Mouse (Mus musculus): ENCODE measurements around the gene Mob1b. TPM values are rescaled to one million over a fixed set of nuclear protein-coding genes. Genes with fewer than 3 reads are reported as not detected.

Mob1b gene
- 10 to 100 TPM; 15.1 to 20.4 TPM for total RNA-seq (2023)

GRCm38 (mm10) chr5:88720116-88721002 lies at the start of gene Mob1b:
TSS of gene Mob1b (plus strand) at chr5:88720855.

GRCm38 (mm10) chr5:88675443-88676387 lies 44.9 kb upstream of the Mob1b start, which contains the start of gene Grsf1:
TSS of gene Grsf1 (minus strand) at chr5:88676171.

DNA sequence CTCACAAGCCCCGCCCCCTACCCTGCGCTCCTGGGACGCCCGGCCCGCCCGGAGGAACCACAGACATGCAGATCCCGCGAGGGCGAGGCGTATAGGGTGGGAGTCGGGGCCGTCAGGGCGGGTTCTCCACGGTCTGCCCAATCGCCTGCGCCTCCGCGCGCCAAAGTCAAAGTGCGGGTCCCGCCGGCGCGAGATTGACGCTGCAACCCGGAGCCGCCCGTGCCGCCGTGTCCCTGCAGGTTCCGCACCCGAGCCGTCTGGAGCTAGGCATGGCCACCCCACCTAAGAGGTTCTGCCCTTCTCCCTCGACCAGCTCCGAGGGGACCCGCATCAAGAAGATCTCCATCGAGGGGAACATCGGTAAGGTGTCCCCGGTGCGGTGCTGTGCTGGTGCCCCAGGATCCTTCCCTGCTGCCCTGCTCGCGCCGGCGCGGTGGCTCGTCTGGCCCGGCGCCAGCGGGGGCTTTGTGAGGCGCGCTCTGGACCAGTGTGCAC lies 44.4 kb downstream of the Mob1b start, which contains the start of gene Dck:
Gene Dck, plus strand, starts transcription at position 10 of the 495 bp plus-strand sequence.

Other genes starting within 250 kb of the Mob1b start
- gene Enam, start 232.9 kb upstream of the Mob1b start, total RNA-seq (2023) = not detected
- gene Jchain, start 193.0 kb upstream of the Mob1b start, total RNA-seq (2023) = 100 to 1,000 TPM in 1 of 2 experiments, 10 to 100 TPM in 1; 31.4 to 221 TPM
- gene Utp3, start 166.4 kb upstream of the Mob1b start, total RNA-seq (2023) = 10 to 100 TPM; 26.5 to 33.7 TPM
- 1 to 10 TPM; 7.8 to 8.4 TPM for gene Rufy3, start 155.8 kb upstream of the Mob1b start, total RNA-seq (2023)
- 10 to 100 TPM; 26.3 to 34.6 TPM for gene Grsf1, start 44.7 kb upstream of the Mob1b start, total RNA-seq (2023)
- 10 to 100 TPM; 47.2 to 50.9 TPM for gene Dck, start 44.1 kb downstream of the Mob1b start, total RNA-seq (2023)
- gene Slc4a4, start 166.0 kb downstream of the Mob1b start, total RNA-seq (2023) = not detected